Mouse (Mus musculus) myocyte (in vitro differentiated cells): ENCODE measurements around the gene Dyrk1b. TPM values are rescaled to one million over a fixed set of nuclear protein-coding genes. Genes with fewer than 3 reads are reported as not detected.
"Not testable (repeated sequence)": the region's sequence is repeated elsewhere in the genome, so short reads cannot be mapped to it uniquely, and the experiment has no call there.

Experiments used
- H3K27me3 ChIP-seq: one replicate; pipeline ENCODE4 v1.6.1; 2011; ENCODE audit not compliant: control insufficient read depth, insufficient read depth, insufficient read length
- H3K36me3 ChIP-seq: one replicate; pipeline ENCODE4 v1.6.1; 2011; ENCODE audit not compliant: control insufficient read depth, insufficient read depth
- H3K4me2 ChIP-seq: one replicate; pipeline ENCODE4 v1.6.1; 2011; ENCODE audit warnings: low read depth, control low read depth
- H3K4me3 ChIP-seq: one replicate; pipeline ENCODE4 v1.5.1; 2011; ENCODE audit warnings: mild to moderate bottlenecking, control low read depth, moderate library complexity
- H3K79me2 ChIP-seq: one replicate; pipeline ENCODE4 v1.6.1; 2011; ENCODE audit not compliant: control insufficient read depth, insufficient read depth
- H3ac ChIP-seq: one replicate; pipeline ENCODE4 v1.6.1; 2011; ENCODE audit not compliant: control insufficient read depth, insufficient read length
- CEBPB ChIP-seq: IDR thresholded peaks from 2 replicates; pipeline ENCODE4 v1.6.1; 2011; ENCODE audit warnings: mild to moderate bottlenecking, moderate library complexity; ENCODE audit not compliant: poor library complexity, insufficient read depth, severe bottlenecking
- E2F4 ChIP-seq: IDR thresholded peaks from one replicate; pipeline ENCODE4 v1.6.1; 2011; ENCODE audit warnings: mild to moderate bottlenecking, control low read depth, moderate library complexity; ENCODE audit not compliant: insufficient read depth
- MAX ChIP-seq: IDR thresholded peaks from one replicate; pipeline ENCODE4 v1.6.1; 2011; ENCODE audit warnings: low read depth, mild to moderate bottlenecking, control low read depth
- MYOD1 ChIP-seq, 3 experiments: IDR thresholded peaks; one replicate each; pipeline ENCODE4 v1.6.1; 2011; ENCODE audit warnings: control low read depth in 2 of 3, low read depth in 2 of 3, mild to moderate bottlenecking in 2 of 3, moderate library complexity in 1 of 3; ENCODE audit not compliant: insufficient read length in 2 of 3, control insufficient read depth in 1 of 3
- MYOG ChIP-seq, 3 experiments: IDR thresholded peaks; one replicate each; pipeline ENCODE4 v1.6.1; 2011; ENCODE audit warnings: control low read depth in 2 of 3, low read depth in 2 of 3, mild to moderate bottlenecking in 2 of 3; ENCODE audit not compliant: insufficient read length in 2 of 3, control insufficient read depth in 1 of 3, insufficient read depth in 1 of 3
- POLR2A ChIP-seq: IDR thresholded peaks from one replicate; pipeline ENCODE4 v1.6.1; 2011; ENCODE audit warnings: low read depth, mild to moderate bottlenecking, control low read depth, moderate library complexity; ENCODE audit not compliant: insufficient read length
- POLR2AphosphoS2 ChIP-seq: IDR thresholded peaks from one replicate; pipeline ENCODE4 v1.6.1; 2011; ENCODE audit warnings: low read depth, control low read depth; ENCODE audit not compliant: insufficient read length
- REST ChIP-seq: IDR thresholded peaks from one replicate; pipeline ENCODE4 v1.6.1; 2011; ENCODE audit warnings: mild to moderate bottlenecking, control low read depth, moderate library complexity; ENCODE audit not compliant: insufficient read depth, insufficient read length
- SRF ChIP-seq: IDR thresholded peaks from one replicate; pipeline ENCODE4 v1.6.1; 2011; ENCODE audit warnings: low read depth; ENCODE audit not compliant: control insufficient read depth, insufficient read length
- TCF12 ChIP-seq: IDR thresholded peaks from one replicate; pipeline ENCODE4 v1.6.1; 2011; ENCODE audit warnings: mild to moderate bottlenecking, control low read depth; ENCODE audit not compliant: poor library complexity, insufficient read depth, severe bottlenecking
- TCF3 ChIP-seq: IDR thresholded peaks from one replicate; pipeline ENCODE4 v1.6.1; 2011; ENCODE audit warnings: low read depth, control low read depth; ENCODE audit not compliant: insufficient read length
- USF1 ChIP-seq: IDR thresholded peaks from one replicate; pipeline ENCODE4 v1.6.1; 2011; ENCODE audit warnings: low read depth, mild to moderate bottlenecking, control low read depth, moderate library complexity
- polyA plus RNA-seq: library from polyadenylated mRNA; unstranded; fragments of >200 nt; fragmentation: generic; extraction: Trizol; gene quantifications from one replicate; pipeline ENCODE4 v1.2.1, GENCODE M21; 2012; ENCODE audit warnings: missing spikeins

The Dyrk1b gene
- polyA plus RNA-seq, 1 experiment = 25.1 TPM

DNA sequence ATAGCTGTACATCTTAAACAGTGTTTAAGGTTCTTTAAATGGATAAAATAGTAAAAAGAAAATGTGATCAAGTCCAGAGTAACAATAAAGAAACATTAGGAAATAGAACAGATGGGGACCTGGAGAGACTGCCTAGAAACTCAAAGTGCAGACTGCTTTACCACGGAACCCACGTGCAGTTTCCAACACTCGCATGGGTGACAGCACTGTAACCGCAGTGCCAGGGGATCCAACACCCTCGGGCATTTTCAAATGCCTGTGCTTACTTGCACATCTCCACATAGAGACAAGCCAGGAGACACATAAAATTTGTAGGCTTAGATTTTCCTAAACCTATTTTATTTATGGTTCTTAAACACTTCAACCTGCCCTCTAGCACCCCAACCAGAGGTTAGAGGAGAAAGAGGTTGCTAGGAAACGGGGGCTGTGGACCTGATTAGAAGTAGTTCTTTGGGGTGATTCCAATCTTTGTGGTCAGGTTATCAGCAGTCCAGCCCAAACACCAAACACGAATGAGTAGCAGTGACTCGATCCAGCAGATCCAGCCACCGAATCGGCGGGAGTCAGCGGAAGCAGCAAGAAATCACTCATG lies 29.2 kb downstream of the Dyrk1b start:
- no peak for TF ChIP-seq MYOD1 (IDR thresholded peaks at IDR 0.05; ENCODE audit: control insufficient read depth in 1 of 3, insufficient read length in 2 of 3, low read depth in 2 of 3)
- no peak for TF ChIP-seq USF1
- Histone ChIP-seq H3K36me3 (no peaks in the 10 kb centered on the region), H3ac (no peak overlapping the region)

DNA sequence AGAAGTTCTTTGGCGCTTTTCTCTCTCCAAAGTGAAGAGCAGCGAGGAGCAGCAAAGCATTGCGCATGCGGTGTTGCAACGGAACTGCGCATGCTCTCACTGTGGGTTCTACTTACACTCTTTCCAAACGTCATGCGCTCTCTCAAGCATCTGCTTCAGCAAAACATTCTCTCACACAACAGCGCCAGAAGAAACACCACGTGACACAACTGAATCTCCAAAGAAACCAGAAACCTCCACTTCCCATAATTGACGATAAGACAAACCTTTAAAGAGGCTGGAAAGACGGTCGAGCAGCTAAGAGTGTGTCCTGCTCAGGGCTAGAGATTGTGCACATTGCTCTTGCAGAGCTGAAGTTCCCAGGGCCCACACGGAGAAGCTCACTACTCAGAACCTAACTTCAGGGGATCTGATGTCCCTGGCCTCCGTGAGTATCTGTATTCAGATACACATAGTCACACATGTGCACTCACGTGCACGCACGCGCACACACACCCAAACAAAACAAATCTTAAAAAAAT lies 29.8 kb downstream of the Dyrk1b start:
- no peak overlapping the region for H3ac ChIP-seq
- H3K27me3 ChIP-seq = no peaks in the 10 kb centered on the region
- H3K79me2 ChIP-seq = no peaks in the 10 kb centered on the region
- peak overlapping the region; percentile 50 for H3K4me2 ChIP-seq
- no peaks in the 10 kb centered on the region for H3K36me3 ChIP-seq
- TF ChIP-seq REST (no peak), USF1 (peak; percentile 30), TCF12 (no peak)
- no peak overlapping the region for H3K4me3 ChIP-seq

More for the DNA sequence above, 29.2 kb downstream of the Dyrk1b start:
- H3K27me3 ChIP-seq = no peaks in the 10 kb centered on the region
- H3K79me2 ChIP-seq = no peaks in the 10 kb centered on the region
- peak overlapping the region; percentile 50 for H3K4me2 ChIP-seq
- no peak overlapping the region for H3K4me3 ChIP-seq

DNA sequence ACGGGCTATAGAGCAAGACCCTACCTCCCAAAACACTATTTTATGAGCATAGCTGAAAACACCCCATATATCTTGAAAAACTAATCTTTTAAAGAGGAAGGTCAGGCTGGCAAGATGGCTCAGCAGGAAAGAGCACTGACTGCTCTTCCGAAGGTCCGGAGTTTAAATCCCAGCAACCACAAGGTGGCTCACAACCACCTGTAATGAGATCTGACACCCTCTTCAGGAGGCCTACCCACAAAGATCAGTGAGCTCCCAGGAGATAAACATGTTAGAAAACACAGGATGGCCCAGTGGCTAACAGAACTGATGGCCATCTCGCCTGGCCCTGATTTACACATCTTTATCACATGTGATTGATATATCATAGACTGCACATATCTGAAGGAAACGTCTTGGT lies 31.5 kb downstream of the Dyrk1b start:
- Histone ChIP-seq H3K4me2 (no peak overlapping the region), H3K27me3 (peaks cover 3% of the 10 kb centered on the region), H3K36me3 (no peaks in the 10 kb centered on the region), H3K4me3 (no peak overlapping the region), H3K79me2 (no peaks in the 10 kb centered on the region), H3ac (no peak overlapping the region)
- no peak for TF ChIP-seq MYOD1 (IDR thresholded peaks at IDR 0.05; ENCODE audit: control insufficient read depth in 1 of 3, insufficient read length in 2 of 3, low read depth in 2 of 3)
- no peak for TF ChIP-seq TCF12
- TF ChIP-seq POLR2AphosphoS2 = no peak
- no peak for TF ChIP-seq USF1
- TF ChIP-seq CEBPB = no peak
- TF ChIP-seq MAX = no peak
- TF ChIP-seq POLR2A = no peak
- TF ChIP-seq E2F4 = no peak
- no peak for TF ChIP-seq TCF3
- no peak for TF ChIP-seq REST
- TF ChIP-seq SRF = no peak
- TF ChIP-seq MYOG (IDR thresholded peaks at IDR 0.05; ENCODE audit: control insufficient read depth in 1 of 3, insufficient read depth in 1 of 3, insufficient read length in 2 of 3, low read depth in 2 of 3) = no peak

DNA sequence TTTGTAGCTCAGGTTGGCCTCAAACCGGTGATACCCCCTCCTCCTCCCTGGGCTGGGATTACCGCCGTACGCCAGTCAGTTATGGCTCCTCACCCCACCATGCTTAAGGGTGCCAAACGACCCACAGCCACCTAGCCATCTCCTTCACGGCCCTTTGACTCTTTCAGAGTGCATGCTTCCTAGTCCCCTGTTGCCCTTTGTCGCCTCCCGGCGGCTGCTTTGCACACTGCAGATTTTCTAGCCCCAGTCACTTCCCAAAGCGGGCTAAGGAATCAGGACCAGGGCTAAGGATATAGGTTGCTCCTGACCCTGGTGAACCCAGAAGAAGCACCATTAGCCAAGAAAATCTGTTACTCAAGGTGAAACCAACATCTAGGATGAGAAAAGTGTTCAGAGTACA lies 34.9 kb downstream of the Dyrk1b start:
- no peaks in the 10 kb centered on the region for H3K36me3 ChIP-seq
- no peaks in the 10 kb centered on the region for H3K79me2 ChIP-seq
- no peak overlapping the region for H3ac ChIP-seq
- no peak for TF ChIP-seq MAX
- TF ChIP-seq MYOG (IDR thresholded peaks at IDR 0.05; ENCODE audit: control insufficient read depth in 1 of 3, insufficient read depth in 1 of 3, insufficient read length in 2 of 3, low read depth in 2 of 3) = no peak
- TF ChIP-seq SRF = no peak
- TF ChIP-seq POLR2A = no peak
- TF ChIP-seq TCF3 = no peak
- no peak for TF ChIP-seq USF1
- peaks cover 3% of the 10 kb centered on the region for H3K27me3 ChIP-seq
- H3K4me3 ChIP-seq = no peak overlapping the region
- no peak overlapping the region for H3K4me2 ChIP-seq

DNA sequence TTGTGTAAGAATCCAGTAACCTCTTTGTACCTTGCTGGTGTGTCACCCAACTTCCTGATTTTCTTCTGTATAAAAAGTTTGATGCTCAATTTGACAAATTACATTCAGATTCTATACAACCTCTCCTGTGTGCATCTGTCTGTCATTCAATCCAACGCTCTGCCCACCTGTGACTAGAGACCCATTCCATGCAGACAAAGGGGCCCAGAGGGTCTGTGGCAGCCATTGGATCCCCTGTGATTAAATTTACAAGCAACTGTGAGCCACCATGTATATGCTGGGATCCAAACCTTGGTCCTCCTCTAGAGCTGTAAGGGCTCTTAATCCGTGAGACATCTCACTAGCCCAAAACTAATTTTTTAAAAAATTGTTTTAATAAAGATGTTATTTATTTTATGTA lies 36.7 kb downstream of the Dyrk1b start:
- H3K79me2 ChIP-seq, H3K4me2 ChIP-seq, H3ac ChIP-seq, H3K4me3 ChIP-seq, H3K36me3 ChIP-seq, H3K27me3 ChIP-seq: not testable (repeated sequence)

DNA sequence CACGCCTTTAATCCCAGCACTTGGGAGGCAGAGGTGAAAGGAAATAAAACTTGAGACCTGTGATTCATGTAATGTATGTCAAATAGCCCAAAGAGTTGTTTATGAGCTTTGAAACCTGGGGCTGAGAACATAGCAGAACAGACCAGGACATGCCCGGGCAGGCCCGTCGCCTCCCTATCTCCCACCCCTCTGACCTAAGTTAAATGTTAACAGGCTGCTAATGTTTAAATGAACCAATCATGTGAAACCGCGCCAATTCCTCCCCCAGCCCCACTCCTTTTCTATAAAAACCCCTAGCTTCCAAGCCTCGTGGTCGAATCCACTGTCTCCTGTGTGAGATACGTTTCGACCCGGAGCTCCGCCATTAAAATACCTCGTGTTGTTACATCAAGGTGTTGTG lies 38.5 kb downstream of the Dyrk1b start:
- H3K36me3 ChIP-seq, H3K27me3 ChIP-seq, H3K79me2 ChIP-seq, H3K4me2 ChIP-seq, H3ac ChIP-seq, H3K4me3 ChIP-seq: not testable (repeated sequence)

DNA sequence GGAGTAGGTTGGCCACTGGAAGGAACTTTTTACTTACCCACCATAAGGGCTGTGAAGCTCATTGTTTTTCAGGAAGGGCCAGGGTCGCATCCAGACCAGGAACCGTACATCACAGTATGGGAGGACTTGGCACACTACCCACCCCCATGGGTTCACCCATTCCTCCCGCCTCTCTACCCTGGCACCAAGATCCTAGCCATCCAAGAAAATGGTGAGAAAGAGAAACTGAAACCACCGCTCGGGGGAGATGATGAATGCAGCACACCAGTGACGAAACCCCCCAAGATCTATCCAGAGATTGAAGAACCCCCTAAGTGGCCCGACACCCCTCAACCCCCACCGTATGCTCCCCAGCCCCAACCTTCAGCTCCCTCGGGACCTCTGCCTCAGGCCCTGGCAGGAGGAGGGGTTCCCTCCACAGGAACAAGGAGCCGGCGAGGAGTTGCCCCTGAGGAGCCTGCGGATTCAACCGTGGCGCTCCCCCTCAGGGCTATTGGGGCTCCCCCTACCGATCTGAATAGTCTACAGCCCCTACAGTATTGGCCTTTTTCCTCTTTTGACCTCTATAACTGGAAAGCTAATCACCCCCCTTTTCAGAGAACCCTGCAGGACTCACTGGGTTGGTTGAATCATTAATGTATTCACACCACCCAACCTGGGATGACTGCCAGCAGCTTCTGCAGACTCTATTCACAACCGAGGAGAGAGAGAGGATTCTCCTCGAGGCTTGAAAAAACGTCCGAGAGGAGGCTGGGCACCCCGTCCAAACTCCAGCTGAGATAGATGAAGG lies 39.9 kb downstream of the Dyrk1b start:
- not testable (repeated sequence) for H3K4me2 ChIP-seq, H3K36me3 ChIP-seq, H3ac ChIP-seq, H3K27me3 ChIP-seq, H3K4me3 ChIP-seq, H3K79me2 ChIP-seq

DNA sequence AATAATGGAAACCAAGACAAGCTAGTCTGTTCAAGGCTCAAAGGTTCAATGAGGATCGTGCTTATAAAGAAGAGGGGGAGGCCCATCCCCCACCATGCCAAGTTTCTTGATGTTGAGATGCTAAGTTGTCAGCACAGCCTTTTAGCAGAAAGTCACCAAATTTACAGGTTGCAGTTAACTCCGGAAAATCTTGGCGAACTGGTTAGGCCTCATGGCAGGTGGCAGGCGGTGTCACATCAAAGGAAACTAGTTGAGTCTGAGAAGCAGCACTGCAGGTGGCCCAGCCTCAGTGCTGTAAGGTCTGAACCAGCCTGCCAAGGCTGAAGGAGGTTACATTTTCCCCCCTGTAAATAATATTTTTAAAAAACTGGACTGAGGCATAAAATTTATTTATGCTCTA lies 47.6 kb downstream of the Dyrk1b start:
- not testable (repeated sequence) for H3ac ChIP-seq, H3K36me3 ChIP-seq, H3K4me2 ChIP-seq, H3K79me2 ChIP-seq, H3K4me3 ChIP-seq, H3K27me3 ChIP-seq

DNA sequence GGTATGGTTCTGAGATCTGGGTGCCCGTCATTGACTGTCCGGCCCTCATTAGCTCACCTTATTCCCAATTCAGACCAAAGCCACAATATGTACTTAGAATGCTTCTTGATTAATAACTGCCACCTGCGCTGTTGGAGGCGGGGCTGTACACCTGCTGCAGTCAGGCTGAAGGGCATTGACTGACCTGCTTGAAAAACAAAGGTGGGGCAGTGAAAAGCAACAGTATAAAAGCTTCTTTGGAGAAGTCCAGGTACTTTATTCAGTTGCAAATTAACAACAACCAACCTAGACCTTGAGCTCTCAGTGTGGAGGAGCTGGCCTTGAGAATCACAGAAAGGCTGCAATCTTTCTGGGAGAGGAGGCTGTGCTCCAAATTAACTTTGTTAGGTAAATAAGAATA lies 48.2 kb downstream of the Dyrk1b start:
- not testable (repeated sequence) for H3K36me3 ChIP-seq, H3K79me2 ChIP-seq, H3K4me3 ChIP-seq, H3ac ChIP-seq, H3K27me3 ChIP-seq, H3K4me2 ChIP-seq
